Mouse (Mus musculus) C2C12 (cell line): ENCODE measurements around the gene Gdpd3.

Experiments used
- CEBPB ChIP-seq: IDR thresholded peaks from one replicate; pipeline ENCODE4 v1.6.1; 2011; ENCODE audit warnings: low read depth, mild to moderate bottlenecking, control low read depth, moderate library complexity
- CTCF ChIP-seq: IDR thresholded peaks from one replicate; pipeline ENCODE4 v1.5.1; 2011; ENCODE audit not compliant: control insufficient read depth, insufficient read depth, insufficient read length
- FOSL1 ChIP-seq: IDR thresholded peaks from one replicate; pipeline ENCODE4 v1.8.0; 2011; ENCODE audit warnings: mild to moderate bottlenecking, low read length; ENCODE audit not compliant: poor library complexity, insufficient read depth, severe bottlenecking
- MAX ChIP-seq: IDR thresholded peaks from one replicate; pipeline ENCODE4 v1.6.1; 2011; ENCODE audit warnings: mild to moderate bottlenecking, control low read depth
- MYOD1 ChIP-seq: IDR thresholded peaks from one replicate; pipeline ENCODE4 v1.6.1; 2011; ENCODE audit warnings: low read depth; ENCODE audit not compliant: control insufficient read depth, insufficient read length
- MYOG ChIP-seq: IDR thresholded peaks from one replicate; pipeline ENCODE4 v1.6.1; 2011; ENCODE audit not compliant: control insufficient read depth, insufficient read length; ENCODE audit errors: extremely low read depth
- USF1 ChIP-seq: IDR thresholded peaks from one replicate; pipeline ENCODE4 v1.6.1; 2011; ENCODE audit warnings: low read depth, mild to moderate bottlenecking, control low read depth, moderate library complexity

GRCm38 (mm10) chr7:126803751-126804150 is 37.6 kb downstream of the Gdpd3 start:
- no peak for TF ChIP-seq MAX
- TF ChIP-seq CTCF: no peak
- no peak for TF ChIP-seq CEBPB
- TF ChIP-seq MYOD1: no peak
- TF ChIP-seq FOSL1: no peak
- no peak for TF ChIP-seq USF1
- no peak for TF ChIP-seq MYOG
